Mouse (Mus musculus): Measurements from ENCODE around the gene Vps52.

Vps52 gene

GRCm38 (mm10) chr17:33920282-33921097, 35.1 kb upstream of the Vps52 start:
- DNase-seq (ENCODE audit: low read depth): peak; percentile 93

- DNase-seq (ENCODE audit: low read depth): no peak
Observed at GRCm38 (mm10) chr17:33921361-33921760, 34.3 kb upstream of the Vps52 start.

- DNase-seq (ENCODE audit: low read depth): peak; percentile 76
Observed at GRCm38 (mm10) chr17:33924577-33925283, 30.9 kb upstream of the Vps52 start.

GRCm38 (mm10) chr17:33925406-33926116, 30.1 kb upstream of the Vps52 start:
- DNase-seq (ENCODE audit: low read depth): peak; percentile 27

GRCm38 (mm10) chr17:33926207-33926932, 29.2 kb upstream of the Vps52 start:
- peak; percentile 51 for DNase-seq (ENCODE audit: low read depth)

- no peak for DNase-seq (ENCODE audit: low read depth)
Observed at GRCm38 (mm10) chr17:33928251-33928947, 27.2 kb upstream of the Vps52 start.

GRCm38 (mm10) chr17:33929371-33930279, 26.0 kb upstream of the Vps52 start, which contains the start of gene Rgl2:
Rgl2 (plus strand) TSS chr17:33929543.
- DNase-seq (ENCODE audit: low read depth): peak; percentile 96

- peak; percentile 76 for DNase-seq (ENCODE audit: low read depth)
Observed at GRCm38 (mm10) chr17:33930280-33931158, 25.1 kb upstream of the Vps52 start.

GRCm38 (mm10) chr17:33931159-33931866, 24.3 kb upstream of the Vps52 start:
- DNase-seq (ENCODE audit: low read depth): no peak

- no peak for DNase-seq (ENCODE audit: low read depth)
Observed at GRCm38 (mm10) chr17:33931947-33932346, 23.7 kb upstream of the Vps52 start.

GRCm38 (mm10) chr17:33932448-33932847, 23.2 kb upstream of the Vps52 start:
- no peak for DNase-seq (ENCODE audit: low read depth)

GRCm38 (mm10) chr17:33932970-33933369, 22.6 kb upstream of the Vps52 start:
- no peak for DNase-seq (ENCODE audit: low read depth)

- DNase-seq (ENCODE audit: low read depth): no peak
Observed at GRCm38 (mm10) chr17:33935422-33936055, 20.1 kb upstream of the Vps52 start.

GRCm38 (mm10) chr17:33936993-33937392, 18.6 kb upstream of the Vps52 start:
- no peak for DNase-seq (ENCODE audit: low read depth)

GRCm38 (mm10) chr17:33938783-33939182, 16.8 kb upstream of the Vps52 start:
- no peak for DNase-seq (ENCODE audit: low read depth)

GRCm38 (mm10) chr17:33940206-33940805, 15.3 kb upstream of the Vps52 start, which contains the start of the genes Pfdn6 and Wdr46:
Pfdn6 (minus strand) TSS chr17:33940343.
Wdr46 (plus strand) TSS chr17:33940660.
- peak; percentile 91 for DNase-seq (ENCODE audit: low read depth)

- peak; percentile 62 for DNase-seq (ENCODE audit: low read depth)
Observed at GRCm38 (mm10) chr17:33940981-33941380, 14.6 kb upstream of the Vps52 start.
